Mouse (Mus musculus): ENCODE data around the gene Pop7. TPM values are rescaled to one million over a fixed set of nuclear protein-coding genes. Genes with fewer than 3 reads are reported as not detected.
A peak's percentile ranks its signal among the peaks of the same experiment; 100 is the strongest.

Gene Pop7
- polyA plus RNA-seq, 1 experiment from 2014 or later: 55.3 TPM

- Histone ChIP-seq H3K9ac (peak overlapping the region; percentile 37; the same call in 1 of the 2 replicates), H3K4me2 (peak overlapping the region; percentile 27), H3K36me3 (peaks cover 92% of the 10 kb centered on the region), H3K9me3 (replicated peaks) (no peaks in the 10 kb centered on the region), H3K27ac (peak overlapping the region; percentile 68), H3K4me1 (peaks cover 65% of the 10 kb centered on the region), H3K27me3 (replicated peaks) (no peaks in the 10 kb centered on the region), H3K4me3 (no peak overlapping the region)
- WGBS (ENCODE audit: insufficient replicate concordance): 39% methylated on average over 16 of the region's 16 CpGs
- peak; percentile 42 for ATAC-seq
Observed at GRCm38 (mm10) chr5:137526192-137526936, 24.0 kb upstream of the Pop7 start.

GRCm38 (mm10) chr5:137525511-137525910, 23.2 kb upstream of the Pop7 start:
- no peaks in the 10 kb centered on the region for H3K27me3 ChIP-seq (replicated peaks)
- H3K4me3 ChIP-seq: no peak overlapping the region
- no peaks in the 10 kb centered on the region for H3K9me3 ChIP-seq (replicated peaks)
- H3K4me1 ChIP-seq: peaks cover 57% of the 10 kb centered on the region
- WGBS (ENCODE audit: insufficient replicate concordance): 72% methylated on average over 16 of the region's 16 CpGs
- ATAC-seq: no peak
- H3K36me3 ChIP-seq: peaks cover 99% of the 10 kb centered on the region
- H3K27ac ChIP-seq: peak overlapping the region; percentile 22; the same call in 1 of the 2 replicates
- H3K4me2 ChIP-seq: no peak overlapping the region
- H3K9ac ChIP-seq: no peak overlapping the region

GRCm38 (mm10) chr5:137524671-137525070, 22.4 kb upstream of the Pop7 start:
- WGBS (ENCODE audit: insufficient replicate concordance): 86% methylated on average over 13 of the region's 13 CpGs
- H3K9ac ChIP-seq: no peak overlapping the region
- ATAC-seq: no peak
- H3K9me3 ChIP-seq (replicated peaks): no peaks in the 10 kb centered on the region
- 0 out of 2 replicates have a peak overlapping the region, but pooled peaks have one; percentile 22 for H3K27ac ChIP-seq
- no peaks in the 10 kb centered on the region for H3K27me3 ChIP-seq (replicated peaks)
- peaks cover 99% of the 10 kb centered on the region for H3K36me3 ChIP-seq
- H3K4me1 ChIP-seq: peaks cover 48% of the 10 kb centered on the region
- no peak overlapping the region for H3K4me2 ChIP-seq
- no peak overlapping the region for H3K4me3 ChIP-seq

- WGBS (ENCODE audit: insufficient replicate concordance): 82% methylated on average over 8 of the region's 8 CpGs
- Histone ChIP-seq H3K4me3 (no peak overlapping the region), H3K9me3 (replicated peaks) (no peaks in the 10 kb centered on the region), H3K27ac (no peak overlapping the region), H3K4me1 (peaks cover 43% of the 10 kb centered on the region), H3K36me3 (peaks cover 99% of the 10 kb centered on the region), H3K4me2 (no peak overlapping the region), H3K9ac (no peak overlapping the region), H3K27me3 (replicated peaks) (no peaks in the 10 kb centered on the region)
- no peak for ATAC-seq
Observed at GRCm38 (mm10) chr5:137524251-137524515, 21.9 kb upstream of the Pop7 start.

- Histone ChIP-seq H3K4me2 (no peak overlapping the region), H3K4me1 (peaks cover 40% of the 10 kb centered on the region), H3K27me3 (replicated peaks) (no peaks in the 10 kb centered on the region), H3K36me3 (peaks cover 99% of the 10 kb centered on the region), H3K27ac (no peak overlapping the region), H3K9me3 (replicated peaks) (no peaks in the 10 kb centered on the region), H3K9ac (no peak overlapping the region), H3K4me3 (no peak overlapping the region)
- ATAC-seq: no peak
- 83% methylated on average over 25 of the region's 25 CpGs for WGBS (ENCODE audit: insufficient replicate concordance)
Observed at GRCm38 (mm10) chr5:137523396-137524250, 21.3 kb upstream of the Pop7 start.

- Histone ChIP-seq H3K4me3 (no peak overlapping the region), H3K4me1 (peaks cover 31% of the 10 kb centered on the region), H3K27me3 (replicated peaks) (no peaks in the 10 kb centered on the region), H3K36me3 (peaks cover 98% of the 10 kb centered on the region), H3K9me3 (replicated peaks) (no peaks in the 10 kb centered on the region), H3K27ac (no peak overlapping the region), H3K4me2 (no peak overlapping the region), H3K9ac (no peak overlapping the region)
- WGBS (ENCODE audit: insufficient replicate concordance): 82% methylated on average over 11 of the region's 11 CpGs
- ATAC-seq: no peak
Observed at GRCm38 (mm10) chr5:137522711-137523110, 20.4 kb upstream of the Pop7 start.

GRCm38 (mm10) chr5:137521861-137522260, 19.5 kb upstream of the Pop7 start:
- H3K9me3 ChIP-seq (replicated peaks): no peaks in the 10 kb centered on the region
- peaks cover 98% of the 10 kb centered on the region for H3K36me3 ChIP-seq
- no peaks in the 10 kb centered on the region for H3K27me3 ChIP-seq (replicated peaks)
- H3K4me3 ChIP-seq: no peak overlapping the region
- 73% methylated on average over 9 of the region's 9 CpGs for WGBS (ENCODE audit: insufficient replicate concordance)
- no peak for ATAC-seq
- H3K9ac ChIP-seq: no peak overlapping the region
- H3K4me1 ChIP-seq: peaks cover 26% of the 10 kb centered on the region
- H3K4me2 ChIP-seq: no peak overlapping the region
- H3K27ac ChIP-seq: no peak overlapping the region

- Histone ChIP-seq H3K9ac (no peak overlapping the region), H3K4me2 (no peak overlapping the region), H3K27ac (no peak overlapping the region), H3K27me3 (replicated peaks) (no peaks in the 10 kb centered on the region), H3K9me3 (replicated peaks) (no peaks in the 10 kb centered on the region), H3K4me3 (no peak overlapping the region), H3K4me1 (peaks cover 17% of the 10 kb centered on the region; the same call in 1 of the 2 replicates), H3K36me3 (peaks cover 80% of the 10 kb centered on the region)
- ATAC-seq: no peak
- 88% methylated on average over 27 of the region's 27 CpGs for WGBS (ENCODE audit: insufficient replicate concordance)
Observed at GRCm38 (mm10) chr5:137519691-137520550, 17.6 kb upstream of the Pop7 start.

GRCm38 (mm10) chr5:137518436-137518835, 16.1 kb upstream of the Pop7 start, which contains the start of gene Gigyf1:
Gene Gigyf1, plus strand, starts transcription at chr5:137518548.
- H3K4me3 ChIP-seq: no peak within 1 kb of the TSS
- no peaks in the 10 kb centered on the region for H3K27me3 ChIP-seq (replicated peaks)
- H3K9ac ChIP-seq: no peak within 1 kb of the TSS
- no peak for ATAC-seq
- peaks cover 72% of the 10 kb centered on the region for H3K36me3 ChIP-seq
- H3K9me3 ChIP-seq (replicated peaks): no peaks in the 10 kb centered on the region
- 77% methylated on average over 5 of the region's 5 CpGs for WGBS (ENCODE audit: insufficient replicate concordance)
- H3K27ac ChIP-seq: no peak within 1 kb of the TSS
- peaks cover 26% of the 10 kb centered on the region for H3K4me1 ChIP-seq
- no peak within 1 kb of the TSS for H3K4me2 ChIP-seq

- Histone ChIP-seq H3K36me3 (peaks cover 36% of the 10 kb centered on the region), H3K27me3 (replicated peaks) (no peaks in the 10 kb centered on the region), H3K4me2 (no peak overlapping the region), H3K9me3 (replicated peaks) (no peaks in the 10 kb centered on the region), H3K4me3 (no peak overlapping the region), H3K27ac (no peak overlapping the region), H3K4me1 (peaks cover 50% of the 10 kb centered on the region), H3K9ac (no peak overlapping the region)
- WGBS (ENCODE audit: insufficient replicate concordance): 70% methylated on average over 3 of the region's 3 CpGs
- ATAC-seq: no peak
Observed at GRCm38 (mm10) chr5:137514811-137515210, 12.5 kb upstream of the Pop7 start.

GRCm38 (mm10) chr5:137513951-137514721, 11.8 kb upstream of the Pop7 start:
- Histone ChIP-seq H3K9me3 (replicated peaks) (no peaks in the 10 kb centered on the region), H3K36me3 (peaks cover 29% of the 10 kb centered on the region), H3K4me1 (peaks cover 57% of the 10 kb centered on the region), H3K9ac (no peak overlapping the region; the same call in 1 of the 2 replicates), H3K4me2 (no peak overlapping the region), H3K27ac (no peak overlapping the region), H3K4me3 (no peak overlapping the region), H3K27me3 (replicated peaks) (no peaks in the 10 kb centered on the region)
- ATAC-seq: no peak
- 85% methylated on average over 12 of the region's 12 CpGs for WGBS (ENCODE audit: insufficient replicate concordance)

Data from liver, embryonic 12.5 days (tissue).